8 mouse cellular contexts compared by ENCODE assay signal in the genomic region with DNA sequence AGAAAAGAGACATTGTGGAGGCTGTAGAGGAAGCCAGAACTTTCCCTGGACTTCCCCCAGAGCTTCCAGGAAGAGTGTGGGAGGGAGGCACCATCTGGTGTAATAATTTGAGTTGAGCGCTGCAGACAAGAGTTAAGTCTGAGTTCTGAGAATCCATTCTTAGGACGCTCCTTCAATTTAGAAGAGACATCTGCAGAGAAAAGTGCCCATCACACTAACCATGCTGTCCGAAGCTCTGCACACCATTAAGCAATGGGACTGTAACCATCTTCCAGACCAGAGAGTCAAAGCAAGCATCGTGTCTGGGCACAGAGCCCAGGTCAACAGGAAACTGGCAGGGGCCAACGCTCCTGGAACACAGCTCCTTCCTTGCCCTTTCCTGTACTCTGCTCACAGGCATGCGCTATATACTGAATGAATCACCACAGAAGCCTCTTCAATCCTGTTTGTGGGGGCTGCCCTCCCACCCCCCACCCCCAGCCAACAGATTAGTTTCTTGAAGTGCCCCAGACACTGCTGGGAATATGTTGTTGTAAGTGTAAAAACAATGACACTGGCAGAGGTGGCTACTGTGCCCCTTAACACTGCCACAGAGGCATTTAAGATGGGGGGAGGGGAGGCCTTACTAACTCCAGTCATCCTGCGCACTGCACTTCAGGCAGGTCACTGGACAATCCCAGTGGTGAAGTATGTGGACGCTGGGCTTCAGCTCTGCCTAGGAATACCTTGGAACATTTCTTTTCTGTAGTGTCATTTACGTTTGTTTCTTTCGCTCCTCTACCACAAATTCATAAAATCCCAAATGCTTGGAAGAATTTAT.
A peak's percentile ranks its signal among the peaks of the same experiment; 100 is the strongest.
DNase-seq lines count a peak whose midpoint lies in the region; ATAC-seq lines count a peak whose summit lies in the region.

No protein-coding gene starts in this region.

- H3K9ac ChIP-seq in forebrain, embryonic 11.5 days (ENCODE audit: low read length): no peak overlapping the region
- no peak overlapping the region for H3K9ac ChIP-seq in forebrain, embryonic 15.5 days (replicated peaks)

- no peaks in the 10 kb centered on the region for H3K4me1 ChIP-seq in forebrain, embryonic 11.5 days (replicated peaks; ENCODE audit: control insufficient read depth, insufficient read depth, low read length)
- H3K4me1 ChIP-seq in forebrain, embryonic 15.5 days: peaks cover 4% of the 10 kb centered on the region; the same call in 1 of the 2 replicates

- ATAC-seq in forebrain, embryonic 11.5 days (replicated peaks; ENCODE audit: low FRiP score): peak; percentile 42; the same call in 1 of the 2 replicates
- ATAC-seq in forebrain, embryonic 15.5 days (replicated peaks): no peak; the same call in 1 of the 2 replicates
- ATAC-seq in erythroid progenitor cell, adult 5-6 weeks (replicated peaks; ENCODE audit: low FRiP score, poor library complexity, severe bottlenecking): no peak

- H3K27ac ChIP-seq in forebrain, embryonic 11.5 days (ENCODE audit: low read depth, low read length): no peak overlapping the region
- no peak overlapping the region for H3K27ac ChIP-seq in forebrain, embryonic 15.5 days (replicated peaks)

- 90% methylated on average over 10 of the region's 10 CpGs for WGBS in forebrain, embryonic 11.5 days
- 87% methylated on average over 10 of the region's 10 CpGs for WGBS in forebrain, embryonic 15.5 days

- no peaks in the 10 kb centered on the region for H3K9me3 ChIP-seq in forebrain, embryonic 11.5 days (ENCODE audit: control insufficient read depth, low read length)
- no peaks in the 10 kb centered on the region for H3K9me3 ChIP-seq in forebrain, embryonic 15.5 days

- no peak for DNase-seq in forebrain, embryonic 11.5 days (ENCODE audit: low spot score)
- peak; percentile 85 for DNase-seq in adrenal gland, postnatal 14 days
- peak; percentile 16 for DNase-seq in fat pad, adult 2 months (ENCODE audit: extremely low read depth, low read depth, low spot score)
- DNase-seq in heart, postnatal 14 days: peak; percentile 78 to 81
- peak; percentile 24 to 50 for DNase-seq in layer of hippocampus, postnatal 10 days (ENCODE audit: low spot score in 2 of 2)
- peak; percentile 91 for DNase-seq in lung, postnatal 36 days

- H3K4me2 ChIP-seq in forebrain, embryonic 11.5 days (ENCODE audit: low read depth, low read length, severe bottlenecking): no peak overlapping the region
- H3K4me2 ChIP-seq in forebrain, embryonic 15.5 days (replicated peaks): no peak overlapping the region

- no peak overlapping the region for H3K4me3 ChIP-seq in forebrain, embryonic 11.5 days (ENCODE audit: low read depth, low read length)
- no peak overlapping the region for H3K4me3 ChIP-seq in forebrain, embryonic 15.5 days

- H3K27me3 ChIP-seq in forebrain, embryonic 11.5 days (ENCODE audit: control insufficient read depth, insufficient read depth, low read length): no peaks in the 10 kb centered on the region
- H3K27me3 ChIP-seq in forebrain, embryonic 15.5 days: no peaks in the 10 kb centered on the region

- H3K36me3 ChIP-seq in forebrain, embryonic 11.5 days (ENCODE audit: control insufficient read depth, insufficient read depth, low read length): no peaks in the 10 kb centered on the region; the same call in 1 of the 2 replicates
- no peaks in the 10 kb centered on the region for H3K36me3 ChIP-seq in forebrain, embryonic 15.5 days

- intact Hi-C loops in heart, postnatal 14 days (cut with DNase I): loop anchor here (5.0 kb wide), 1 partner anchor 94 kb away; the partner anchor contains the start of gene Cnksr3
